11 mouse cellular contexts compared by ENCODE assay signal in genomic region chr17:49564489-49564888, GRCm38 (mm10). TPM values are rescaled to one million over a fixed set of nuclear protein-coding genes. Genes with fewer than 3 reads are reported as not detected.
DNase-seq lines count a peak whose midpoint lies in the region; ATAC-seq and TF ChIP-seq lines count a peak whose summit lies in the region.
"Had no signal": no experiment of that assay in that cellular context is flagged by ENCODE, and none has a peak within 500 bp of the region (broad histone marks: within the 10 kb centered on the region; RNA-seq: fewer than 3 reads in every experiment).

No protein-coding gene starts in this region.

- POLR2A ChIA-PET in Patski (lab: Charles Lee): interaction anchor here (1.4 kb wide), 1 partner anchor 26 kb away, joined by 3 read pairs; no protein-coding TSS in a partner anchor

- no peak for DNase-seq in heart, adult 8-10 months (ENCODE audit: low spot score)
- DNase-seq in Patski (ENCODE audit: low read depth, low spot score): no peak
- DNase-seq in hindbrain, embryonic 10.5 days (ENCODE audit: low spot score): no peak
- no peak for DNase-seq in liver, postnatal 0 days
- no peak for DNase-seq in spleen, postnatal 36 days (ENCODE audit: low spot score in 2 of 2)
- no peak for DNase-seq in right cerebral cortex, postnatal 14 days
- no peak for DNase-seq in left cerebral cortex, adult 18-20 months (ENCODE audit: low spot score in 2 of 2)

- no peak for ATAC-seq in heart, embryonic 13.5 days (ENCODE audit: extremely low read depth, insufficient number of reproducible peaks, low FRiP score, low TSS enrichment)
- ATAC-seq in Patski: peak; percentile 2
- ATAC-seq in liver, postnatal 0 days: no peak

- H3K36me3 ChIP-seq in heart, embryonic 13.5 days: no peaks in the 10 kb centered on the region
- no peaks in the 10 kb centered on the region for H3K36me3 ChIP-seq in hindbrain, embryonic 10.5 days
- H3K36me3 ChIP-seq in liver, postnatal 0 days (replicated peaks; ENCODE audit: insufficient read depth, low read length): no peaks in the 10 kb centered on the region

- peaks cover 17% of the 10 kb centered on the region for H3K27me3 ChIP-seq in heart, embryonic 13.5 days (replicated peaks)
- peaks cover 3% of the 10 kb centered on the region for H3K27me3 ChIP-seq in Patski
- H3K27me3 ChIP-seq in hindbrain, embryonic 10.5 days (ENCODE audit: insufficient read depth, poor library complexity, severe bottlenecking): peaks cover 30% of the 10 kb centered on the region
- peaks cover 18% of the 10 kb centered on the region for H3K27me3 ChIP-seq in liver, postnatal 0 days (ENCODE audit: insufficient read depth, low read length)

- H3K27ac ChIP-seq in heart, embryonic 13.5 days (replicated peaks): peak overlapping the region; percentile 93
- H3K27ac ChIP-seq in hindbrain, embryonic 10.5 days: peak overlapping the region; percentile 87
- no peak overlapping the region for H3K27ac ChIP-seq in liver, postnatal 0 days (ENCODE audit: low read depth)

- no peak for TF ChIP-seq EP300 in liver, postnatal 0 days (IDR thresholded peaks at IDR 0.05; ENCODE audit: low read depth)

- WGBS in heart, embryonic 13.5 days: 2% methylated on average over 3 of the region's 3 CpGs
- whole genome bisulfite sequencing in hindbrain, embryonic 10.5 days: 30% methylated on average over 3 of the region's 3 CpGs
- 30% methylated on average over 3 of the region's 3 CpGs for WGBS in liver, postnatal 0 days (ENCODE audit: insufficient replicate concordance)

- no peak for TF ChIP-seq CTCF in Patski (IDR thresholded peaks at IDR 0.05)
- TF ChIP-seq CTCF in liver, postnatal 0 days (IDR thresholded peaks at IDR 0.05; ENCODE audit: low read depth): no peak

- H3K9ac ChIP-seq in heart, embryonic 13.5 days: peak overlapping the region; percentile 89
- no peak overlapping the region for H3K9ac ChIP-seq in liver, postnatal 0 days (replicated peaks)

- H3K4me1 ChIP-seq in heart, embryonic 13.5 days: peaks cover 26% of the 10 kb centered on the region
- peaks cover 40% of the 10 kb centered on the region for H3K4me1 ChIP-seq in hindbrain, embryonic 10.5 days (replicated peaks)
- H3K4me1 ChIP-seq in liver, postnatal 0 days (ENCODE audit: insufficient read depth): no peaks in the 10 kb centered on the region

- peak overlapping the region; percentile 70 for H3K4me3 ChIP-seq in heart, embryonic 13.5 days
- peak overlapping the region; percentile 61 for H3K4me3 ChIP-seq in hindbrain, embryonic 10.5 days
- H3K4me3 ChIP-seq in liver, postnatal 0 days (ENCODE audit: low read depth, low read length): peak overlapping the region; percentile 29; the same call in 1 of the 2 replicates

- H3K4me2 ChIP-seq in heart, embryonic 13.5 days: peak overlapping the region; percentile 86
- no peak overlapping the region for H3K4me2 ChIP-seq in liver, postnatal 0 days (ENCODE audit: low read depth, low read length)

- in situ Hi-C loops in Patski (cut with MboI; ENCODE audit: low pct_unique_long_range_greater_than_20kb): no loop called here

- CTCF ChIA-PET in Patski (lab: Charles Lee): interaction anchor here (1.2 kb wide), 1 partner anchor 34 kb away, joined by 3 read pairs; no protein-coding TSS in a partner anchor

- no peaks in the 10 kb centered on the region for H3K9me3 ChIP-seq in heart, embryonic 13.5 days
- H3K9me3 ChIP-seq in hindbrain, embryonic 10.5 days: no peaks in the 10 kb centered on the region
- H3K9me3 ChIP-seq in liver, postnatal 0 days (ENCODE audit: low read length): no peaks in the 10 kb centered on the region

RNA-seq across cellular contexts. Expression of gene Daam2, which starts 0.3 kb away (rescaled TPM):
- polyA plus RNA-seq in heart, embryonic 13.5 days (2015; fragmentation: Nextera tagmentation; extraction: Ambion mirVana): 4.4 and 4.6 TPM in 2 replicates
- total RNA-seq in heart, adult 8-10 months (2022): 1 to 10 TPM; 5.3 to 7.4 (median 6.2) TPM
- 2.4 TPM for polyA plus RNA-seq in Patski (2021)
- 2.2 and 2.6 TPM in 2 replicates for polyA plus RNA-seq in hindbrain, embryonic 10.5 days (2016; fragmentation: Nextera tagmentation; extraction: Ambion mirVana)
- polyA plus RNA-seq in liver, postnatal 0 days (2015; fragmentation: Nextera tagmentation; extraction: Ambion mirVana): 0.20 and 0.23 TPM in 2 replicates
- 10 to 100 TPM; 40.7 to 45.9 TPM for total RNA-seq in left cerebral cortex, adult 18-20 months (2021)

RNA-seq across cellular contexts. Expression of gene Kif6, which starts 50.4 kb away (rescaled TPM):
- polyA plus RNA-seq in heart, embryonic 13.5 days (2015; fragmentation: Nextera tagmentation; extraction: Ambion mirVana): 1.2 and 1.6 TPM in 2 replicates
- 1 to 10 TPM; 3.8 to 4.9 (median 4.1) TPM for total RNA-seq in heart, adult 8-10 months (2022)
- 3.2 TPM for polyA plus RNA-seq in Patski (2021)
- polyA plus RNA-seq in hindbrain, embryonic 10.5 days (2016; fragmentation: Nextera tagmentation; extraction: Ambion mirVana): 2.6 and 2.9 TPM in 2 replicates
- polyA plus RNA-seq in liver, postnatal 0 days (2015; fragmentation: Nextera tagmentation; extraction: Ambion mirVana): not detected in 2 replicates
- total RNA-seq in left cerebral cortex, adult 18-20 months (2021): 1 to 10 TPM; 2.3 to 4.1 TPM
- total RNA-seq: CH12.LX; gastrocnemius, adult 18-20 months; liver, adult 2 months had no signal
- polyA plus RNA-seq: liver, adult 2 months had no signal
